Mouse (Mus musculus): ENCODE data around the gene Tenm3.
A peak's percentile ranks its signal among the peaks of the same experiment; 100 is the strongest.

The Tenm3 gene

GRCm38 (mm10) chr8:48599028-48599427 is 244.7 kb downstream of the Tenm3 start:
- DNase-seq (ENCODE audit: extremely low spot score, low read depth, low spot score): no peak

DNA sequence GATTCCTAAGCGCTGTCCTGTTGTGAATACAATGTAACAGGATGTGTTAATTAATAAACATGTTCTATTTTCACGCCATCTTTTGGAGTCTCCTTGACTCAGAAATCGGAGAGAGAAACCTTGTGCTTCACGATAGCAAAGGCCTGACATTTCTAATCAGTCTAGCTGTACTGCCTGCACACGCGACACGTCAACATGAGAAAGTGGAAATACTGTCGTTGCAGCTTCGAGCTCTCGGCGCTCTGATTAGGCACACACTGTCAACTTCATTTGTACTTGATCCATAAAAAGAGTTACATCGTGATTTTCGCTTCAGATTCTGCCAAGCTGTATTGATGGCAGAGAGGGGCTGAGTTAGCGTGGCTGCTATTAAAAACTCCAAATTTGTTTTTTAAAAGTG is 247.4 kb downstream of the Tenm3 start:
- no peak for DNase-seq (ENCODE audit: extremely low spot score, low read depth, low spot score)

- no peak for DNase-seq (ENCODE audit: extremely low spot score, low read depth, low spot score)
Observed at GRCm38 (mm10) chr8:48591818-48592217, 251.9 kb downstream of the Tenm3 start.

GRCm38 (mm10) chr8:48579732-48580131 is 264.0 kb downstream of the Tenm3 start:
- DNase-seq (ENCODE audit: extremely low spot score, low read depth, low spot score): no peak

DNA sequence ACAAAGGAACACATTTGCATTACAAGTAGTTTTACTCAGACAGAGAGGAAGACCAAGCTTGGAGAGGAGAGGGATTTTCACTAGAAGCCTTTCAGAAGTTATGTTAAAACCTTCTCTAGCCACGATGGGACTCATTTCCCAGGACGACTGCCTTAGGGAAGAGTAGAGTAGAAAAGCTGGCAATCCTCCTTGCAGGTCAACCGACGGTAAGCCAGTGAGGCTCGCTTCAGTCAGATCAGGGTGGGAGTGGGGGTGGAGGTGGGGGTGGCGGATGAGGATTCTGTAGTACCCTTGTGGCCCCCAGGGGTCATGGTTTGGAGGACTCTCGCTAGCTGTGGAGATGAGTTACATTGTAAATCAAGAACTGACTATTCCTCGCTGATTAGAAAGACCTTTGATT is 264.6 kb downstream of the Tenm3 start:
- no peak for DNase-seq (ENCODE audit: extremely low spot score, low read depth, low spot score)

GRCm38 (mm10) chr8:48572941-48573340 is 270.8 kb downstream of the Tenm3 start:
- DNase-seq (ENCODE audit: extremely low spot score, low read depth, low spot score): no peak

DNA sequence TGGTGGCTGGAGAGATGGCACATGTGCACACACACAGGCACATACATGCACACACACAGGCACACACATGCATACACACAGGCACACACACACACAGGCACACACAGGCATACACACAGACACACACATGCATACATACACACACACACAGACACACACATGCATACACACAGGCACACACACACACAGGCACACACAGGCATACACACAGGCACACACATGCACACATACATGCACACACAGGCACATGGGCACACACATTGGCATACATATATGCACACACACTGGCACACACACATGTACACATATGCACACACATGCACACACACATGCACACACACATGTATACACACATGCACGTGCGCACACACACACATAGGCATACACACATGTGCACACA is 271.4 kb downstream of the Tenm3 start:
- DNase-seq (ENCODE audit: extremely low spot score, low read depth, low spot score): no peak

- DNase-seq (ENCODE audit: extremely low spot score, low read depth, low spot score): no peak
Observed at GRCm38 (mm10) chr8:48568608-48569007, 275.1 kb downstream of the Tenm3 start.

- DNase-seq (ENCODE audit: extremely low spot score, low read depth, low spot score): no peak
Observed at GRCm38 (mm10) chr8:48567929-48568607, 275.7 kb downstream of the Tenm3 start.

- no peak for DNase-seq (ENCODE audit: extremely low spot score, low read depth, low spot score)
Observed at GRCm38 (mm10) chr8:48560227-48560626, 283.5 kb downstream of the Tenm3 start.

DNA sequence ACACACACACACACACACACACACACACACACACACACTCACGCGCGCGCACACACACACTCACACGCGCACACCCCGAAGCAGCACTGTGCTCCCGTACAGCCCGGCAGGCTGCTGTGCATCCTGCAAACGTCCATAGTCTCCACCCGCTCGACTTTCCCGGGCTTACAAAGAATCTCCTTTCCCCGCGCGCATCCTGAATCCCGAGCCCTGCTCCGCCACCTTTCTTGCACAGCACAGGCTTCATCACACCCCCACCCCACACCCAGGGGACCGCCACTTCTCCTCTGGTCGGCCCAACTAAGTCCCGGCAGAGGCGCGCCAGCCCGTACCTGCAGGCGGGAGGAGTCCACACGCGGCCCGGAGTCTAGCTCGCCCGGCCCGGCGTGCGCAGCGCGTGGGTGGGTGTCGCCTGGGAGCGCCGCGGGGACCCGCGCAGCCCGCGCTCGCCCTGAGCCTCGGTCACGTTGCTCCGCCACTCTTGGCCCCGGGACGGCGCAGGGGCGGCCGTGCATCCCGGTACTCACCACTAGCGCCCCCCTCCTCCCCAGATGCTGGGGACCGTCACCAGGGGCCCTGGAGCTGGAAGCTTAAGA is 288.1 kb downstream of the Tenm3 start:
- DNase-seq (ENCODE audit: extremely low spot score, low read depth, low spot score): no peak

DNA sequence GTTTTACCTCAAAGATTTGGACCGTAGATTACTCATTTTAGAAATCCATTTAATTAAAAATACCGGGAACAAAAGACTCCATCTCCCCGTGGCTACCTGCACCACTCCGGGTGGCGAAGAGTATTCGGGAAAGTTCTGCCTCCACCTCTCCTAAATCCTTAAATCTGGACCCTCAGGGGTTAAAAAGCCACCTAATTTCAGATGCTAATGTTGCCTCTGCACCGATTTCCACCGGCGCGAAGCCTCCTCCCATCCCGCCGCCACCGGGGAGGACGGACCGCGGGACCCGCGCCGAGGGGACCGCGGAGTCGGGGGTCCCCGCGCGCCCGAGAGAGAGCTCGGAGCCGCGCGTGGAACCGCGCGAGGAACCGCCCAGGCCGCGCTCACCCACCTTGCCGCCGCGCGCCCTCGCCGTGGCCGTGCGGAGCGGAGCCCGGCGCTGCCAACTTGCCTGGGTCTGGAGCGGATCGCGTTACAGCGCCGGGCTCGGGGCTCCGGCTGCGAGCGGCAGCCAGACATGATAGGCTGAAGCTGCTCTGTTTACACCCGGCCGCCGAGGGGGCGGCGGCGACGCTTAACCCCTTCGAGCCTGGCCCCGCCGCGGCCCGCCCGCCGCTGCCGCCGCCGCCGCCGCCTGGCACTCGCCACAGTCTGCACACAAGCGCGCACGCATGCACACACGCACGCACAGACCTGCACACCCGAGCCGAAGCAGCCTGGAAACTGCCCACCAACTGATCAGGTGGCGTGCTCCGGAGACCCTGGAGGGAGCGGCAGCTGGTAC is 288.8 kb downstream of the Tenm3 start:
- DNase-seq (ENCODE audit: extremely low spot score, low read depth, low spot score): peak; percentile 67

DNA sequence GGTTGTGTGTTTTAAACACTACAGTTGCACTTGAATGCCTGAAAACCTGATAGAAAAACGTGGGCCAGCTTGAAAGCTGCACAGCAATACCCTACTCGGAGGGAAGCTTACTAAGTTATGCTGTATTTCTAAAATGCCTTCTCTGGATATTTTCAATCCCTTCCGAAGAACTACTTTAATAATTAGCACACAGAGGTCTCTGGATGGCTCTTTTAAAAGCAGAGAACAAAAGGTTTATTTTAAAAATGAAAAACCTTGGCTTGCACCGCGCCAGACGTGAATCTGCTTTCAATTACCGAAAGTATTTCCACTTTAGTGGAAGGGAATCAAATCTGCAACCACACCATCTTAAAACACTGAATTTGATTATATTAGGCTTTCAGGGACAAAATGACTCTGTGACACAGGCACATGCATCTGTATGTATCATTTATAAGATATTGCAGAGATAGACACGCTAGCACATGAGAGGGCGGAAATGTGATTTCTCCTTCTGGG is 289.9 kb downstream of the Tenm3 start:
- peak; percentile 86 for DNase-seq (ENCODE audit: extremely low spot score, low read depth, low spot score)

DNA sequence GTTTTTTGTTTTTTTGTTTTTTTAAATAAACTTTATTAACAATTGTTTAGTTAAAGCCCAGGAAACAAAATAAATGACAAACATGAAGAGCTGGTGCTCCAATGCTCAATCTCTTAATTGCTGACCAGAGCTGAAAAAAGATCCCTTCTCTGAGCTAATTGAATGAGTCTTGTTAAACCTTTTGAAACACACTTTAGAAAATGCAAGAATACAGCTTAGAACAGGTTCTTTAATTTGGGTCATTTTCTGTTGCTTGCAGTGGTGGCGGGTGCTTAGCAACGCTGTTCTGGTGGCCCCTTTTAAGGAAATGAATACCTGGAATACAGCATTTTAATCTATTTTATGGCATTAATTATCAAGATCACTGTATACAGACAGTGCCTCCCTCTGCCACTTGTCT is 291.4 kb downstream of the Tenm3 start:
- no peak for DNase-seq (ENCODE audit: extremely low spot score, low read depth, low spot score)

DNA sequence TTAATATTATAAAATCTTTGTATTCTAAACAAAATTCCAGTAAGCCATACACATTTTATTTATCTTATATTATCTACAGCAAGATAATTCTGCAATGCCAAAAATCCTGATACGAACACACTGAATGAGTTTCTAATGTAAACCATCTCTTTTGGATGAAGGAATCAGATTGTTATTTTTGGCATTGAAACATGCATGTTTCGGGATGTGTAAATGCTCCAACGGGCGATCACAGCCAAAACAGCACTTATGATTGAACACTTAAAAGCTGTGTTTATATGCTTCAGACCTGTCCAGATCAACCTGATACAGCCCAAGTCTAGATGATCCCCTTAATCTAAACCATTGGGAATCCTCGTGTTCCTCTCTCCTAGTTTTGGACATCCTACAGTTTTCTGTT is 292.4 kb downstream of the Tenm3 start:
- DNase-seq (ENCODE audit: extremely low spot score, low read depth, low spot score): no peak

DNA sequence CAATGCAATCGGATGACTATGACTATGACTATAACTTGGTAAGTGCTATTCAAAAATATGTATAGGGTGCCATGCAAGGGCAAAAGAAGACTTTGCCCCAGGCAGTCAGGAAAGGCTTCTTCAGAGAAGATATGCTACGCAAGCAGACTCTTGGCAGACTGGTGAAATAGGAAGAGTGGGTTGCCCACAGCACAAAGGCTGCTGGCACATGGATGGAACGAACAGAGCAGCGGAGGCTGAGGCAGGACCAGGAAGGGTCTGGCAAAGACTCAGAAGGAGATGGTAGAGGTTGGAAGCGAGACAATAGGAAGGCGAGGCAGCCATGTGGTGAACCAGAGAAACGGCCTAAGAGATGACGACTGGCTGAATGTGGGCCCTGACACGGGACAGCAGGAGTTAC is 294.8 kb downstream of the Tenm3 start:
- no peak for DNase-seq (ENCODE audit: extremely low spot score, low read depth, low spot score)

- DNase-seq (ENCODE audit: extremely low spot score, low read depth, low spot score): no peak
Observed at GRCm38 (mm10) chr8:48545631-48546030, 298.1 kb downstream of the Tenm3 start.

- DNase-seq (ENCODE audit: extremely low spot score, low read depth, low spot score): no peak
Observed at GRCm38 (mm10) chr8:48544840-48545239, 298.9 kb downstream of the Tenm3 start.

DNA sequence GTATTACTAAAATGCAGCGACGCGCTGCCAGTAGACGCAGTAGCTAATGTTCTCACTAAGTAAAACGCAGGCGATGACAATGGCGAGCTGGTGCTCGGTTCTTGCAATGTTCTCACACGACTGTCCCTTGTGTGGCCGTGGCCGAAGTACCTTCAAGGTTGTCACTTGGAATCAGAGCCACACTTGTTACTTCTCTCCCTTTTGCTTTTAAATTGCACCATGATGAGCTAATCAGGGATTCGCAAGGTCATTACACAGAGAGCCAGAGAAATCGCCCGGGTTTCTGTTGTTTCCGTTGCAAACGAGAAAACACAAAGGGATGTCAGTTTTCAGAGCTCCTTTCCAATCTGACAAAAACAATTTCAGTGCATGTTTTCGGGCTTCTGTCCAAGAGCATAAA is 301.6 kb downstream of the Tenm3 start:
- DNase-seq (ENCODE audit: extremely low spot score, low read depth, low spot score): no peak

DNA sequence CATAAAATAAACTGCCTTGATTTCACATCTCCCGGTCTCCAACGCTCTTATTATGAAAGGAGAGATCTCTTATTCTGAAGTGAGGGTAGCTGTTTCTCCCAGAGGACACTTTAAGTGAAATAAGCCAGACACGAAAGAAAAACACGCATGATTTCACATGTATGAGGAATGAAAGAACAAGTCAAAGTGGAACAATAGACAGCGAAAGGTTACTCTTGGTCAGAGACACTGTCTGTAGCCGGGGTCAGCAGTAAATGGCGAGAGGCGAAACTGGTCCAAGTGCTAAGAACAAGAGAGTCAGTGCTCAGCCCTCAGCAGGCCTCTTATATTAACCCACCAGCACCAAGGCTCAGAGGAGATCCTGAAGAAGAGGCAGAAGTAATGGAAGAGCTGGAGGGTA is 302.9 kb downstream of the Tenm3 start:
- DNase-seq (ENCODE audit: extremely low spot score, low read depth, low spot score): no peak

DNA sequence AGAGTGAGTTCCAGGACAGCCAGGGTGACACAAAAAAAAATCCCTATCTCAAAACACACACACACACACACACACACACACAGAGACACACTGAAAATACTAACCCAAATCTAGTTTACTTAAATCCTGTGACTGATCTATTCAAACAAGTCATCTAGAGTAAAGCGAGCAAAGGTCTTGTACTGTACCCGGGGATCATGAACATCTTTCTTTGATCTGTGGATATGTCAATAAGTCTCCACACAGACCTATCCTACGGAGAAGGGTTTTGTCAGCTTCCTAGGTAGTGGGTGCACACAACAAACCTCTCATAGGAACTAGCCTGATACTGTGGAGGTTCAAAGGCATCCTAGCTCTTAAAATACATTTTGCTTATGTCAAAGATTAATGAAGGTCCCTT is 307.9 kb downstream of the Tenm3 start:
- DNase-seq (ENCODE audit: extremely low spot score, low read depth, low spot score): no peak

- DNase-seq (ENCODE audit: extremely low spot score, low read depth, low spot score): no peak
Observed at GRCm38 (mm10) chr8:48531795-48532194, 312.0 kb downstream of the Tenm3 start.
